Comparison of ENCODE assay signal across 23 mouse cellular contexts in the genomic region with DNA sequence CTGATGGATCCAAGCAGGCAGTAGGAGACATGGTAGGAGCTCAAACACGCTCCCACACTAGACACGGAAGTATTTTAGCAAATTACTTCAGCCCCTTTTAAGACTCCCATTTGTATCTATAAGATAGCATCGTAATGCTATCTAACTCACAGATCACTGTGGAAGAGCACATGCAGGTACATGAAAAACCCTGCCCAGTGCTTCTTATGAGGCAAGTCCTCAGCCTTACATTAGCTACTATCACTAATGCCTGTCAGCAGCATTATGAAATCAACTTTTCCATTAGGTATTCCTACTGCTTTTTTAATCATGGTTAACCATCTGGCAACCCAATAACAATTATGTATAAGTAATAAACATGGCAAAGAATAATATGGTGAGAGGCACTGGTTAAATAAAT.
"Had no signal": no experiment of that assay in that cellular context is flagged by ENCODE, and none has a peak within 500 bp of the region (broad histone marks: within the 10 kb centered on the region; RNA-seq: fewer than 3 reads in every experiment).

No protein-coding gene starts in this region.

- H3K9me3 ChIP-seq: lung, embryonic 15.5 days; megakaryocyte, embryonic 14.5 days; midbrain, embryonic 10.5 days; midbrain, embryonic 12.5 days; neural tube, embryonic 13.5 days; neural tube, embryonic 15.5 days had no signal

- H3K27me3 ChIP-seq: lung, embryonic 15.5 days; megakaryocyte, embryonic 14.5 days; midbrain, embryonic 12.5 days; neural tube, embryonic 13.5 days; neural tube, embryonic 15.5 days had no signal

- ATAC-seq: liver, postnatal 0 days; lung, postnatal 0 days; midbrain, embryonic 16.5 days had no signal

- H3K36me3 ChIP-seq: lung, embryonic 15.5 days; midbrain, embryonic 10.5 days; midbrain, embryonic 12.5 days; neural tube, embryonic 13.5 days; neural tube, embryonic 15.5 days had no signal

- H3K4me3 ChIP-seq: lung, embryonic 15.5 days; megakaryocyte, embryonic 14.5 days; midbrain, embryonic 10.5 days; midbrain, embryonic 12.5 days; myocyte; neural tube, embryonic 13.5 days; neural tube, embryonic 15.5 days had no signal

- H3K9ac ChIP-seq: liver, postnatal 0 days; lung, embryonic 15.5 days; midbrain, embryonic 12.5 days; neural tube, embryonic 13.5 days; neural tube, embryonic 15.5 days had no signal

- DNase-seq: liver, postnatal 0 days; lung, adult 2 months; lung, postnatal 14 days; lung, postnatal 36 days; midbrain, embryonic 14.5 days; retina, postnatal 1 day; right cerebral cortex, adult 18-20 months; right cerebral cortex, postnatal 25 days; right cerebral cortex, postnatal 4 days; spleen, adult 18-20 months; thymus, adult 18-20 months; thymus, postnatal 14 days; thymus, postnatal 36 days had no signal

- H3K4me1 ChIP-seq: lung, embryonic 15.5 days; megakaryocyte, embryonic 14.5 days; midbrain, embryonic 10.5 days; neural tube, embryonic 15.5 days had no signal

- H3K4me2 ChIP-seq: lung, embryonic 15.5 days; midbrain, embryonic 12.5 days; neural tube, embryonic 13.5 days; neural tube, embryonic 15.5 days had no signal

- H3K27ac ChIP-seq: lung, embryonic 15.5 days; macrophage; midbrain, embryonic 10.5 days; midbrain, embryonic 12.5 days; neural tube, embryonic 13.5 days; neural tube, embryonic 15.5 days had no signal
